Mouse (Mus musculus) urinary bladder, postnatal 4 days (tissue): Measurements from ENCODE around the gene Rgl1.

Experiments used
- DNase-seq, 2 experiments: peaks; one replicate each; pipeline ENCODE4 v3.0.0; 2021 to 2022; ENCODE audit warnings: low spot score in 2 of 2

Gene Rgl1

DNA sequence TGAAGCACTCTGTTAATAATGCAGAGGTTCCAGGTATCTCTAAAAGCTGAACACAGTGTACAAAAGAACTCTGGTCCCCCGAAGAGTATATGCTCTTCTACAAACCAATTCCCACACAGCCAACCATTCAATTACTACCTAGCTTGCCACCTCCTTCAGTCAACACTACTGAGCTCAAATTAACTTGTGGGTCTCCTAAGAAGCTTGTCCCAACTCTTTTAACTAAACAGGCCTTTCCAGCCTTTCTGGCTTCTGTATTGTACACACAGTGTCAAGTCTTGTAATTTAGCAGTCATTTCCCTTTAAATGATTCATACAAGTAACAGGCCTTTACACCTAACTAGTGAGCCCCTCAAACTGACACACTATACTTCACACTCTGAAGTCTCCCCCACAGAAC lies 48.8 kb downstream of the Rgl1 start:
- no peak for DNase-seq

DNA sequence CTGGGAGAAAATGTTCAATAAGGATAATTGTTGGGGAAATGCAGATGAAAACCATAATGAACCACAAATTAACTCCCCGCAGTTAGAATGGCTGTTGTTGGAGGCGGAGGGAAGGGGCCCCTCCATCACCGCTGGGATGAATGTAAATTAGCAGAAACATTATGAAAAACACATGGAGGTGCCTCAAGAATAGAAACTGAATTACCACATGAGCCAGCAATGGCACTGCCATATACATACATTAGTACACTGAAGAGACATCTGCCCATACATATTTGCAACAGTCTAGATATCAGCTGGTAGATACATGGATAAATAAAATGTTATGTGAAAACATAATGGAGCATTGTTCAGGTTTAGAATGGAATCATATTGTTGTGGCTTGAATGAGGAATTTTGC lies 51.7 kb downstream of the Rgl1 start:
- no peak for DNase-seq

DNA sequence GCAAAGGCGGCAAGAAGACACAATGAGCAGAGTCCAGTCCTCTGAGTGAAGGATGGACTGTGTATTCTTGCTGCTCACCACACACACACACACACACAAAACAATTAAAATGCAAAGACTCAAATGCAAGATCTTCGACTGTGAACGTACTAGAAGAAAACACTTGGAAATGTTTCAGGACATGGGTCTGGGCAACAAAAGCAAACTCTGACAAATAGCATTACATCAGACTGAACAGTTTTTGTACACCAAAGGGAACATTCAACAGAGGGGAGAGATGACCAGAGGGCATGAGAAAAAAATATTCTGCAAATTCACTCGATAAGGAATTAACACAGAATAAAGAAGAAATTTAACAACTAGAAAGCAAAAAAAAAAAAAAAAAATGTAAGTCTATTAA lies 52.2 kb downstream of the Rgl1 start:
- DNase-seq, result no peak

DNA sequence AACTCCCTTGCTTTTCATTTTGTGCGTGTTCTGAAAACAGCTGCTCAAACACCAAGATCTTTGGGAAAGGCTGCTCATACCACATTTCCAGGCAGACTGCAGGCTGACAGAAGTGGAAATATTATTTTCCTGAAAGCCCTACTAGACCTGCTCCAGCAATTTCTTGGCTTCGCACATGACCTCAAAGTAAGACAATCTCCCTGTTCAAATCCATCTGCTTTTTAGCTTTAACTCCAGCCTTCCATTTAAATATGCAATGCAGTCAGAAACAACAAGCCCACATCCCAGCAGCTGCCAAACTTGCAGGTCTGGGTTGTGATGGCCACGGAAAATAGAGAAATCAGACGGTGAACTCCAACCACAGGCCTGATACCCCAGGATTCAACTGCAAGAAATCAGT lies 55.1 kb downstream of the Rgl1 start:
- no peak for DNase-seq

DNA sequence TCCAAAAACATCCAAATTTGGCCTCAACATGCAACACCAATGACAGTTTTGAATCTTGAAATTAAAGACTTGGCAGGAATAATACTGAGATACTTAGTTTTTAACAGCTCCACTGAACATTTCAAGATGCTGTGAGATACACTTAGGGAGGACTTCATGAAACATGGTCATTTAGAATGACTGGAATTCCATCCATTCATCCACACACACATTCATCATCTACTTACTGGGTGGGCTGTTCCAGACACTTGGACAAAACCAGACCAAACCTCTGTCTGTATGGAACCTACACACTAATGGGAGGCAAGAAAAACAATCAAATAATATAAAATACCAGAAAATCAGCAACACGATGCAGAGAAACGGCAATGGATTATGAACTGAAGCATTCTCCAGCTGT lies 58.6 kb downstream of the Rgl1 start:
- no peak for DNase-seq

DNA sequence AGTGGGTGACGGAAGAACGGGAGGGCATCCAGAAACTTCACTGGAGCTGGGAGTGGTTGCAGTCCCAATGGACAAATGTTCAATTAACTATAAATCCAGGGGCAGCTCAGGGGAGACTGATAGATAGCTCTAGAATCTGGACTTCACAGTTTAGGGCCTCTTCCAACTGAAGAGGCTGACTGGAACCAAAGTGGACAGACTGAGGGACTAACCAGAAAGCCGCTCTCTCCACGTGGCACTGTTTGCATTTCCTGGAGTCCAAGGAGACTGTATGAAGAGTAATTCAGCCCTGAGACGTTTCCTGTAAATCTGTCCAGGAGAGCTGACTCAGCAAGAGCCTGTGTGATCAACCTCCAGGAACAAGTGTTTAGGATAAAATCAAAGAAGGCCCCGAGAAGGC lies 62.2 kb downstream of the Rgl1 start:
- DNase-seq, result no peak

DNA sequence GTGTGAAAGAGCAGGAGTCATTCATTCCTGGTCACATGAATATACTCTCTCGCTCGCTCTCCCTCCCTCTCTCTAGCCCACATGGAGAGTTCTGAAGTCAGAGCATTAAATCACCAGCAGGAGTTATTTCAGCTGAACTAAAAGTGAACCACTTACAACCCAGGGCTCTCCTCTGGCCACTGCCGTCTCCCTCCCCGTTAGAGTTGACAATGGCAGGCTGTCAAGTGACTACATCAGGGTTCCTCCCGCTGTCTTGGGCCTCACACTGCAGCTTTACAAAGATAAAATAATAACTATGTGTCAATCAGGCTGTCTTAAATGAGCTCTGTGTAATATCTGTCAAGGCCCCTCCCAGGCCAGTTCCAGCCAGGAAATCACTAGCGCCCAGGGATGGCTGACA lies 63.2 kb downstream of the Rgl1 start:
- DNase-seq, result peak in 1 of 2 experiments; percentile 25

DNA sequence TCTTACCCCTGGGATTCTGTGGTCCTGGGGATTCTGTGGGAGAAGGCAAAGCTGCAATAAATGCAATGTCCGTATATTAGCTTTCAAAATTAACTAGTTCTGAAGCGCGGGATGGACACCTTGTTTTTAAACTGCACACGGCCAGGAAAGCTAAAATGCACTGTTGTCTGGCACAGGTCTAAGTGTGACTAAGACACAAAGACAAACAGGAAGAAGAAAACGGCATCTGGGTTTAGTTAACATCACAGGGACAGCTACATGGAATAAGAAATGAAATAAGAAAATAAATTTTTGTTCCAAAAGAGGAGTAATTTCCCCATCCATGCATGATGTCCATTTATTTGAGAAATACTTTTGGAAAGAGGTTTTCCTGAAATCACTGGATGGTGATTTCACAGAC lies 65.1 kb downstream of the Rgl1 start:
- DNase-seq, result no peak

DNA sequence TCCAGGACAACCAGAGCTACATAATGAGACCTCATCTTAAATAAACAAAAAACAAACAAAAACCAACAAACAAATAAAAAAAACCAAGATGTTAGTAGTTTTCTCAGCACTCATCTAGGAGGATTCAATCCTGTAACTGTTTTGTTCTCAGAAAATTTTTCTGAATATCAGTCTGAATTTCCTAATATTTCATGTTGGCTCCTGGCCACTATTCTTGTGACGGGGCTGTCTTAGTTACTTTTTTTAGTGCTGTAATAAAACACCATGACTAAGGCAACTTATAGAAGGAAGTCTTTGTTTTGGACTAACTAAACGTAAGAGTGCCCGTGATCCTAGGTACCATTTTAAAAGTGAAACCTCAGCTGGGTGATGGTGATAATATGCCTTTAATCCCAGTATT lies 68.8 kb downstream of the Rgl1 start:
- no peak for DNase-seq

DNA sequence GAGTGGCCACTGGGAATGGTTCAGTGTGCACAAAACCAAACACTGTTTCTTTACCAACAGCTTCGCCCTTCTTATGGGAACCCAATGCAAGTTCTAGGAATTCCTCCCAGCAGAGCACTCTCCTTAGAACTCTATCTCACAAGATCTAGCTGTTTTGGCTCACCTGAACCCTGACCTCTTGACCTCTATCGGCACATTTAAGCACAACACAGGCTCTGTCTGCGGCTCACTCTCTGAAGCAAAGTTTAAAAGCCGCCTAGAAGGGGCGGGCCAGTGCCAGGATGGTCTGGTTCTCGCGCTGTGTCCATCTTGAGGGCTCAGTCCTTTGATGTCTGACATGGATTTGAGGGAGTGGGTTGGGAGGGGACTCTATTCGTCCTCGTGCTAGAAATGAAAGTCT lies 70.7 kb downstream of the Rgl1 start:
- DNase-seq, result no peak

DNA sequence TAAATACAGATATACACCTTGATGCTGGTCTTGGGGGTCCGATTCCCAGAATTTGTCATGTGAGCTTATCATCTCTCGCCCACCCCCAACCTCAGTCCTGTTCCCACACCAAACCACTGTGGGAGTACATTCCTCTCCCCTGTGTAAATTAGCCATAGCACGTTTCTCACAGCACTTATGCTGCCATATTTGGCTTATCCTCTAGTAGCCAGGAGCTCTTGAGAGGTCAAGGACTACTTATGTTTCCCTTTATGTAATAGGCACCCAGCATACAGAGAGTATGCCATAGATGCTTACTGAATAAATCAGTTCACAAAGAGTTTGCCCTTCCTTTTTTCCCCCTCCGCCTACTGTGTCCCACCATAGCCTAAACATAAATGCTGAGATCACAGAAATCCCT lies 76.2 kb downstream of the Rgl1 start:
- DNase-seq, result no peak

DNA sequence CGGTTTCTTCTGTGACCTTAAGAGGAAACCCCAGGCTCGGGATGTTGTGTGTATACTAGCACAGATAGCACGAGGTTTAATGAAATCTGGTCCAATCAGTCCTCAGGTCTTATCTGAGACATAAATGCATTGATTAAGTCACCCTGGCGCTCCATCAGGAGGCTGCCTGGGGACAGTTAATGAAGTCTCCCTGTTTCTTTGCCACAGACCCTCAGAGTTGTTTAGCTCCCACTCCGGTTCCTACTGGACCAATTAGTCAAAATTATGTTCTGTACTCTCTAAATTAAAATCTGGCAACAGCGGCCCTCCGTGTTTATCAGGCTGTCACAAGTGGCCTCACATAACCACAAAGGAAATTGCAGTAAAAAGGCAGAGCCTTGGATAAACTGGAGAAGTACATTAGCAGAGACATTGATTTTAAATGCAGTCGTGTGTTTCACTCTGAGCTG lies 78.4 kb downstream of the Rgl1 start:
- DNase-seq, result no peak

DNA sequence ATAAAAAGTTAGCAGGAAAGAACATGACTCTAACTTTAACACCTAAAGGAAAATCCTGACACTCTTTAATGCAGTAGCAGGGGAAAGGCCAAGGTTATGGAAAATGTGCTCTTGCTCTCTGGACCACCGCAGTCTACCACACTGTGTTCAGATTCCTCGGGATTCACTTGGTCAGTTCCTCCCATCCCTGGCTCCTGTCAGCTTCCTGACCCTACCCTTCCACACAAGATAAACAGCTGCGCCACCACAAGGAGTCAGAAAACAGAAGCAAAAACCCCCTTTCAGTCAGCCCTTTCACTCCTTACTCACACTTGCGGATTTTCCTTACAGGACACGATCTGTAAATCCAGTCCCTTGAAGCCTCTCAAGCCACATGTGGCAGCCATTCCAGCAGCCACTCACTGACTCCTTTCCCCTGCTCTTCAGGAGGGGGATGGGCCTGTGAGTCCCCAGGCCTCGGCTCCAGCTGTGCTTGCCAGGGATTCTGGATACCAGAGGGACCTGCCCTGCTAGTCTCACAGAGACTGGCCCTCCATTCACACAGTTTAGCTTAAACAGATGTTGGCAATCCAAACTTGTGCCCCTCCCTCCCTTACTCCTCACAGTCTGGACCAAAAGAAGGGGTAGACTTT lies 78.9 kb downstream of the Rgl1 start:
- DNase-seq, result no peak

DNA sequence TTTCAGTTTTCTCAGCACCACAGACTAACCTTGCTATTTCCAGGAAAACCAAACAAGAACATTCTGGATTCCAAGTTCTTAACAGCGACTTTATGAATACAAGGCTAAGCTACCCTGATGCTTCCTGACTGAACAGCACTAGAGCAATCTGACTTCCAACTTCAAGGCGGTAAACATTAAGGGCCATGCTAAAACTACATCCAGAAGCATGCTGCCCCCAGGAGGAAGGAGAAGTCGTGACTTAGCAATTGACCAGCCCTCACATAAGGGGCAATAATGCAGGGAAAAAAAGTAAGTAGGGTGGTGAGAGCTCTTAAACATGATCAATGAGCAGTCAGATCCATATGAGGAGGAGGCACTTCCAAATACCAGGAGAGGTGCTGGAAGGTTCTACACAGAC lies 80.6 kb downstream of the Rgl1 start:
- DNase-seq, result no peak

DNA sequence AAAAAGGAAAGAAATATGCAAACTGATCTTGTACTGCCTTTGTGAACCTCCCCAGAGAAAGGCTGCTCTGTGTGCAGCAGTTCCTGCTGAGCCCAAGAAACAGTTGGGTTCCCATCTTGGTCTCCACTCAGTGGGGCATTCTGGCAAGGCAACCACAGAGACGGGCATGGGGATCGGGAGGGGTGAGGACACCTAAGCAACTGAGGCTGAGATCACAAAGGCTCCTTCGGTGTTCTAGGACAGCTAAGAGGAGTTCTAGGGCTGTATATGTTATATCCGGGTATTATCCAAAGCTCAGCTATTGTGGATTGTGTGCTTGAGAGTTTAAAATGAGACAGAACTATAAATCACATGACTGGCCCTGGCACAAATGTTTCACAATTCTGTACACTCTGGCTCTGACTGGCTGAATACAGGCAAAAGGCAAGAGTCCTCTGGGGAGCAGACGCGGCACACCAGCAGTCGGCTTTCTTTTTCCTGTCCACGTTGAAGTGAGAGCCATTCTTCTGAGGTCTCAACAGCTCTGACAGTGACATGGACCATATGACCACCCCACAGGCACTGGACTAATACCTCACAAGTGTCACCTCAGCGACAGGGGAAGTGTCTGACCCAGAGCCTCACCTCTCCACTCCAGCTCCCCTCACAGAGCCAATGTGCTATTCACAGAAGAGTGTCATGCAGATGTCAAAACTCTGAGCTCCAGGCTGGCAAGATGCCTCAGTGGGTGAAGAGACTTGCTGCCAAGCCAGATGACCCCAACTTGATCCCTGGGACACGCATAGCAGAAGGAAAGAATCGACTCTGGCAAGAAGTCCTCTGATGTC lies 83.6 kb downstream of the Rgl1 start:
- DNase-seq, result no peak

DNA sequence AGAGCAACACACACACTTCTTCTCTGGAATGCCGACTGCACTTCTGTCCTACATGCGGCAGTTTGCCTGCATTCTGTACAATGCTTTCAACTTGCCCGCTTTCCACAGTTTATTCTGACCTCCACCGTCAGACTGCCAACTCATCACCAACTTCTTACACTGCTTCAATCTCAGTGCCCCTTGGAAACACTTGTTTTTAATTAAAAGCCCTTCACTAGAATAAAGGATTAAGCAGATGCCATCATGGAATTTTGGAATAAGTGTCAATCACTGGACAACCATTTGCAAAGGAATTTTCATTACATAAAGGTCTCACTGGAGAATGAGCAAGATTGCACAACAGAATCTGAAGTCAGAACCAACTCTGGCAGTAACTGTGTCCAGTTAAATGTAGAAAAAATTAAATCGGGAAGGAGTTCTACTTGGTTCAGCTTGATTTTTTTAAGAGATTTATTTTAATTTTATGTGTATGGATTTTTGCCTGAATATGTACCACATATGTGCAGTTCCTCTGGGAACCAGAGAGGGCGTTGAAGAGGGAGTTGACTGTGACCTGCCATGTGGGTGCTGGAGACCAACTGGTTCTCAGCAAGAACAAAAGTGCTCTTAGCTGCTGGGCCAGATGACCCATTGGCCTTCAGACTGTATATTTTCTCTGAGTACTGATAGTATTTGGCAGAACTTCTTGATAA lies 84.3 kb downstream of the Rgl1 start:
- no peak for DNase-seq

DNA sequence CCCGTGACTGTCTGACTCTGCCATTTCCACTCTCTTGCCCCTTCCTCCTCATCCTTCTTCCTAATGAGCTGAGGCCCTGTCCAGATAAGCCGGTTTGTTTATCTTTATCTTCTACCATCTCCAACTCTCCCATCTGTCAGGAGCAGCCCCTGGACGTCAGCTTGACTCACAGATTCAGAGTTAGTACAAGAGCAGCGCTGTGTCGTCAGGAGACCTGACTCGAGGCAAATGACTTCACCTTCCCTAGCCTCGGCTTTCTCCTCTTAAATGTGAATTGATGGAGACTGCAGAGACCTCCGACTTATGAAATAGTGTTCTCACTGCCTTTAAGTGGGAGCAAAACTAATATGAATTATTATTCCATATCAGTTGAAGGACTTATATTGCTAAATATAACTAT lies 85.0 kb downstream of the Rgl1 start:
- no peak for DNase-seq

DNA sequence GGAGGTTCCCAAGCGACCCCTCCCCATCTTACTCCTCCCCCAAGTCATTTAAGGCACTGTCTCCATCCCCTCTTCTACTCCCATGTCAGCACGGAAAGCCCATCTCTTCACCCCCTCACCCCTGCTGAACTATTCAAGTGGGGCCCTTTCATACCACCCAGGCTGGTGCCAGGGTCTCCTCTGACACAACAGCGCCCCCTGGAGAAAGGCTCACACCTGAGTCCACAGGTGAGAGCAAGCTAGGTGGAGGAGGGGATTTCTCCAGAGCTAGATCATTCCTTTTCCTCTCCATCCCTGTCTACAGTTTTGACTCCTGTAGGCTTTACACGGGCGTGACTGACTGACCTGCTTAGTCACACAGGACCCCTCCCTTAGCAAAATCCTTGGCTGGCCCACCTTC lies 87.7 kb downstream of the Rgl1 start:
- DNase-seq, result no peak

DNA sequence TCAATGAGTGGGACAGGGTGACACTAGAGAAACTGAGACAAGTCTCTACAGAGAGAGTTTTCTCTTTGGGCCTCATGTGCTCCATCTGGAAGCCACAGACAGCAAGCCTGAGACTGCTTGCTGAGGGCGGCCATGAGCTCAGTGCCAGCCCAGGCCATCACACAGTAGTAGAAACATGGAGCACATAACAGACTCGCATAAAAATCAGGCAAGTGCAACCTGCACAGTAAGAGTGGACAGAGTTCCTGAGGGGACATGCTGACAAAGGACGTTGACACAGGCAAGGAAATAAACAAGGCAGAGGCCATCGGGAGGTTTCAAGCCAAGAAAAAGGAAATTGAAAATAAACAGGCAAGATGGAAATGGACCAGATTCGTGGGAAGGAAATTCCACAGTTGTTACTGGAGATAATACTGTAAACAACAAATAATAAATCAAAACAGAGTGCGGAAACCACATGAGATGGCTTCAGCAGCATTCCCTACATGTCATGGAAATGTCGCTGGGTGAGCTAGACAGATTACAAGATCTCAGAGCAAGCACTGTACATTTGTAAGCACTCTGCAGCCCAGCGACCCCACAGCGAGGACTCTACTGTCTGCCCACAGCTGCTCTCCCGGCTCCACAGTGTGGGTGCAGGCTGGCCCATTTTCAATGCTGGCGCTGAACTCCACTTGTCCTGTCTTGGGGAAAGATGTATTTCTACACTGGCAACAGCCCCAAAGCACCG lies 88.5 kb downstream of the Rgl1 start:
- DNase-seq, result no peak

DNA sequence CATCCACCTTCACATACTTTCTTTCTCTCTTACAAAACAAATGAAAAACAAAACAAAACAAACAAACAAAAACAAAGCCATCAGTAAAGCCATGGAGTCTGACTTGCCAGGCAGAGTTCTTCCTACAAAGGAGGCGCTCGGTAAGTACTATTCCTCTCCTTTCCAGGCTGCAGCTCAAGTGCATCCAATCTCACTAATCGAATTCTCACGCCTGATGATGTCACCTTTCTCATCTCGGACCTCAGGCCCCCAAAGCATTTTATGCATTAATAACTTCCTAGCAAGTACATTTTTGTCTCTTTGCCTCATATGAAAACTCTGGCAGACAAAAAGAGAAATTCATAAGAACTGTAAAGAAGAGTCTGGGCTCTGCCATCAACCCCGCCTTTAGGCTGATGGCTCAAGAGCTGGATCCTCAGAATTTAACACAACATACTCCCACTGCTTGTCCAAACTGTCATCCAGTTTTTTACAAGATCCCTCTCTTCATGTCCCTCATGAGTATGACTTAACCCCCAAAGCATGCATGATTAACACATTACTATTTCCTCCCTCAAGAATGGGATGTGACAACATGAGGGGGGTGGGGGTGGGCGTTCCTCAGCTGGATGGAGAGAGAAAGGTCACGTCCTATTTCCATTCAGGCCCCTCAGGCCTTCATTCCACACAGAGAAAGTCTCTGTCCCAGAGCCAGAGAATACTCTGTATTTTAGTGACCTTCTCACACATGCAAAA lies 96.5 kb downstream of the Rgl1 start:
- DNase-seq, result no peak

DNA sequence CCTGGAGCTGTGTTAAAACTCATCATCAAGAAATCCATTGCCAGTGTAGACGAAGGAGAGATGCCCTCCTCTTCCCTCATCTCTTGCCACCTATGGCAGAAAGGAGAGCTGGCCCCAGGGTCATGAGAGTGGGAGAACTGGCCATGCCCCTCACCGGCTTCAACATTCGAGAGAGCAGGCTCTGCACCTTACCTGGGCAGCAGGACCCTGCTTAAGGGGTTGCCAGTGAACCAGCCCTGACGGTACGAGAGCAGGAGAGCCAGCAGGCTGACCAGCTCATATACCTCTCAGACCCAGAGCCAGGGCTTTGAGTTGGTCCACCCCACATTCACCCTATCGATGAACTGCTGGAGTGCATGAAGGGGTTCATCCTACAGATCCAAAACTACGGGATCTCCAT lies 105.7 kb downstream of the Rgl1 start:
- no peak for DNase-seq

DNA sequence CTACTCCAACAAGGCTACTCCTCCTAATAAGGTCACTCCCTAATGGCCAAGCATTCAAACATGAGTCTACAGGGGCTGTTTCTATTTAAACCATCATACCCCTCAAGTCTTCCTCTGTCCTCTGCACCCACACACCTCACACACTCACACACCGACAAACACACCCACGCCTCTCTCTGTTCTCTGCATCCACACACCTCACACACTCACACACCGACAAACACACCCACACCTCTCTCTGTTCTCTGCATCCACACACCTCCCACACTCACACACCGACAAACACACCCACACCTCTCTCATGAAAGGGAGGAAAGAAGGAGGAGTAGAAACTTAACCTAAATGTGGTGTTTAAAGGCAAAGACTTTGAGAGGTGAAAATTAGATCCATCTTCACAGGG lies 106.2 kb downstream of the Rgl1 start:
- DNase-seq, result no peak
